Mouse (Mus musculus): Measurements from ENCODE around the gene Tkt.

The Tkt gene

DNA sequence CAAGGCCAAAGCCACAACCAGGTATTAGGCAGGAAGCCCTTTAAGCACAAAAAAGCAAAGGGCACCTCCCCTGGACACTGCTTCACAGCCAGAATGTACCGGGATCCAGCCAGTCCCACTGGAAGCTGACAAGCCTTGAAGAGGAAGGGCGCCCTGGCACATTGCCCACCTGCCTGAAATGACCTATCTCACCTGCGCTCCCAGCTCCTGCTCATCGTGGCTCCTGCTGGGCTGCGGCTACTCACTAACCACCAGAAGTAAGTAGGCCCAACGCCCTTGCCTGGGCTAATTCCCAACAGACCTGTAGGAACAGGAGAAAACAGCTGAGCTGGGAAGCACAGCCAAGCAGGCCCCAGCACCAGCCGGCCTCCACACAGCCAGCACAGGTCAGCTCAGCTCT, 74.0 kb downstream of the Tkt start:
- DNase-seq (ENCODE audit: low spot score), result no peak

- no peak for DNase-seq (ENCODE audit: low spot score)
Observed at GRCm38 (mm10) chr14:30622556-30622955, 74.4 kb downstream of the Tkt start.

Data from T-cell, adult 2 months (primary cell).